Mouse (Mus musculus) heart, postnatal 14 days (tissue): Measurements from ENCODE around the gene Phex. TPM values are rescaled to one million over a fixed set of nuclear protein-coding genes. Genes with fewer than 3 reads are reported as not detected.

Source experiments
- microRNA-seq, 2 experiments: library from miRNA; unstranded; fragments of <30 nt; microRNA quantifications; one replicate each; pipeline ENCODE4 v1.2.0; 2021 to 2022
- total RNA-seq, 2 experiments: library from RNA; stranded (reverse); gene quantifications; 2 replicates each; pipeline ENCODE4 v1.2.3; 2021

Gene Phex
- total RNA-seq, 2 experiments from 2014 or later, result 0.07 to 0.10 TPM

Small RNA genes lying within 50 kb of the gene (microRNA-seq; reads per million reads assigned to microRNA genes)
- gene Gm23798, result 0 reads per million in 2 experiments

Other genes with a start within 250 kb of the Phex start
- 10 to 100 TPM; 26.0 to 28.9 TPM for gene Sms, start 77.0 kb upstream of the Phex start, total RNA-seq
- under 1 TPM in 1 of 2 experiments, not detected in 1; 0.60 TPM for gene Yy2, start 153.7 kb upstream of the Phex start, total RNA-seq
- 10 to 100 TPM; 13.2 to 14.4 TPM for gene Mbtps2, start 183.4 kb upstream of the Phex start, total RNA-seq